Mouse (Mus musculus): ENCODE data around the gene Acaa1a.

Acaa1a gene

GRCm38 (mm10) chr9:119339558-119340211, at the start of gene Acaa1a:
TSS of gene Acaa1a (plus strand) at chr9:119339676.
- DNase-seq (ENCODE audit: low spot score) = peak; percentile 69

GRCm38 (mm10) chr9:119290791-119291190, 48.7 kb upstream of the Acaa1a start:
- DNase-seq (ENCODE audit: low spot score) = no peak

DNA sequence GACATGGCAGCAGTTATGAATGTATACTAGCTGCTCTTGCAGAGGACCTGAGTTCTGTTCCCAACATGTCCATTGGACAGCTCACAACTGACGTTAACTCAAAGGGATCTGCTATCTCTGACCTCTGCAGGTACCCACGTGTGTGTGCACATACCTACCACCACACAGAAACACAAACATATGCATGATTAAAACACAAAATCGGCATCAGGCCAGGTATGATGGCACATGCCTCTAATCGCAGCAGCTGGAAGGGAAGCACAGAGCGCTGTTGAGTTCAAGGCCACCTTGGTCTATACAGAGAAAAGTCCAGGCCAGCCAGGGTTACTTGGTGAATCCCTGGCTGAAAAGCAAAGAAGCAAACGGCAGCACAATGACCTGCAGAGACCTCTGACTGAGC, 41.8 kb upstream of the Acaa1a start:
- no peak for DNase-seq (ENCODE audit: low spot score)

DNA sequence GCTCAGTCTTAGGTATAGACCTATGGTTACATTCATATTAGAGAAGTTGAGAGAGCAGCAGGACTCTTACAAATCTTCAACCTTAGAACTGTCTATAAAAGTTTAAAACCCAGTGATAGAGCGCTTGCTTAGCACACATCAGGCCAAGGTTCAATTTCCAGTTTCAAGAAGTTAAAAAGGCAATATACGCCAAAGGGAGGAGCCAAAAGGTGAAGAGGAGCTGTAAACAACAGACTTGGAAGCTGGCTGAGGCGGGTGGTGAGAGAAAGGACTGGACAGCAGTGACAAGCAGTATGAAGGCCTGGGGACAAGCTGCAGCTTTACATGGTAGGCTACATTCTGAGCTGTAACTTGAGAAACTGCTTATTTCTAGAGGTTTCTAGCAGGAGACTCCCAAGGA, 40.9 kb upstream of the Acaa1a start:
- no peak for DNase-seq (ENCODE audit: low spot score)

DNA sequence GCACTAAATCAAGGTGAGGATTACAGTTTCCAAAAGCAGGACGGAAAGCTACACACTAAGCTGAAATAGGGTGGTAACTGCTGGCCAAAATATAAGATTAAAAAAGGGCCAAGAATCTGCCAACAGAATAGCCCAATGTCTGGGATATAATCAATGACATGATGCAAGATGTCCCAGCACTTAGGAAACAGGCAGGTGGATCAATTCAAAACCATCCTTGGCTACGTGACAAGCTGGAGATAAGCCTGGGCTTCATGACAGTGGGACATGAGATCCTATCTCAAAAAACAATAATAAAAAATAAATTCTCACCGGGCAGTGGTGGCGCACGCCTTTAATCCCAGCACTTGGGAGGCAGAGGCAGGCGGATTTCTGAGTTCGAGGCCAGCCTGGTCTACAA, 33.6 kb upstream of the Acaa1a start:
- DNase-seq (ENCODE audit: low spot score) = no peak

GRCm38 (mm10) chr9:119309067-119309466, 30.4 kb upstream of the Acaa1a start:
- no peak for DNase-seq (ENCODE audit: low spot score)

- DNase-seq (ENCODE audit: low spot score) = no peak
Observed at GRCm38 (mm10) chr9:119313096-119313495, 26.4 kb upstream of the Acaa1a start.

- DNase-seq (ENCODE audit: low spot score) = no peak
Observed at GRCm38 (mm10) chr9:119318891-119319290, 20.6 kb upstream of the Acaa1a start.

GRCm38 (mm10) chr9:119320446-119320845, 19.0 kb upstream of the Acaa1a start:
- no peak for DNase-seq (ENCODE audit: low spot score)

DNA sequence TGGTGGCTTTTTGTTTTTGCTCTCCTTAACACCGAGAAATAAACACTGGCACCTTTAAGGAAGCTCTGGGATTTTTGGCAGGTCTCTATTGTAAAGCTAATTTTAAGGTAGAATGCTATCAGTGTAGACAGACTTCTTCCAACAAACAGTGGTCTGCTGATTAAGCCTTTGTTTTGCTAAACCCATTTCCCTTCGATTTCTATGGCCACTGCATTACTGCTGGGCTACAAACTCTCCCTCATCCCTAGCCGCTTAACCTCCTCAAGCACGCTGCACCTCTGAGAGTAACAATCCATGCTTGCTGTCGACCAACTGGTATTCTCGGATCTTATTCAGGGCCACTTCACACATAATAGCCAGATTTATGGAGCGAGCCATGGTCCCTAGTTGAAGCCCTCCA, 18.5 kb upstream of the Acaa1a start:
- no peak for DNase-seq (ENCODE audit: low spot score)

DNA sequence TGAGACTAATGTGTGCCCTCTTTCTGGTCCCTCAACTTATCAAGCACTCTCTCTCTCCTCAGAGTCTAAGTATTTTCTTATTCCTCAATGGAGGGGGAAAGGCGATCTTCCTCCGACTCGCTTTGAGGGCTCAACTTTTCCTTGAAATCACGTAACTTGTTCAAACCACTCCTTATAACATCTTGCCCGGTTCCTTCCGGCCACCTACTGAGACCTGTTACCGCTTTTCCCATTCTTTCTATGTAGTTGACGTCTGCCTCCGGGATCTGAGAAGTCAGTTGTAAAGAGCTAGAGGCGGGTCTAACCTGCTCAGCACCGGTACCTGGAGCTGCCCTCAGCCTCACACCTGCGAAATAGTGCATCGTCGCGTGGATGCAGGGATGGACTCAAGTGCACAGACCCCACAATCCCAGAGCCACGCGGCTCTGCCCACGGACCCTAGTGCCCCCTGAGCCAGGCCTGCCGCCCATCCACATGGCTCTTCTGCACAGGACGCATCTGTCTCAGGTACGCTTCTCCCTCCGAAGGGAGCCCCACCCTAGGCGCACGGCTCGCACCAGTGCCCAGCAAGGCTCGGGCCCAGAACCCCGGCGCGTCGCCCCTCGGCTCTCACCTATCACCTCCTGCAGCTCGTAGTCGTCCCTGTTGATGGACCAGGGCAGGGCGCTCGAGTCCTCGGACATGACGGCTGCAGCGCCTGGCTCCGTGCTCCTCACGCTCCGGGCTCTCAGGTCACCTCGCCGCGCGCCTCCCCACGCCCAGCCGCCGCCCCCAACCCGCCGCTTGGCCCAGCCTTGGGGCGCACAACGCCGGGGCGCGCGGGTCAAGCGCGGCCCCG, 17.9 kb upstream of the Acaa1a start:
- no peak for DNase-seq (ENCODE audit: low spot score)

- peak; percentile 96 for DNase-seq (ENCODE audit: low spot score)
Observed at GRCm38 (mm10) chr9:119322289-119323259, 16.9 kb upstream of the Acaa1a start, which contains the start of gene Oxsr1. TSS of gene Oxsr1 (minus strand) at chr9:119322427.

- DNase-seq (ENCODE audit: low spot score) = no peak
Observed at GRCm38 (mm10) chr9:119323260-119323645, 16.2 kb upstream of the Acaa1a start.

DNA sequence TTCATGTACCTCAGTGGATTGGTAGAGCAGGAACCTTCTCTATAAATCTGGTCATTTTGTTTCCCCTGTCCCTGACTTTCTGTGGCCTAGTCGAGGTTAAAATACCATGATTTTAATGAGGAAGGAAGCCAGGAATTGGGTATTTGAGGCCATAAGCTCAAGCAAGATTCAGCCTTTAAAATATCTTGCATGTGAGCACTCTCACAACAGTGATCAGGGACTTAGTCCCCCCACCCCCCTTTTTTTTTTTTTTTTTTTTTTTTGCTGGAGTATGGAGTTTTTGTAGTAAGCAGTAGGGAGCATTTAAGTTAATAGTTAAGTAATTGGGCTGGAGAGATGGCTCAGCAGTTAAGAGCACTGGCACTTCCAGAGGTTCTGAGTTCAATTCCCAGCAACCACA, 15.3 kb upstream of the Acaa1a start:
- no peak for DNase-seq (ENCODE audit: low spot score)

GRCm38 (mm10) chr9:119328488-119328887, 11.0 kb upstream of the Acaa1a start:
- no peak for DNase-seq (ENCODE audit: low spot score)

DNA sequence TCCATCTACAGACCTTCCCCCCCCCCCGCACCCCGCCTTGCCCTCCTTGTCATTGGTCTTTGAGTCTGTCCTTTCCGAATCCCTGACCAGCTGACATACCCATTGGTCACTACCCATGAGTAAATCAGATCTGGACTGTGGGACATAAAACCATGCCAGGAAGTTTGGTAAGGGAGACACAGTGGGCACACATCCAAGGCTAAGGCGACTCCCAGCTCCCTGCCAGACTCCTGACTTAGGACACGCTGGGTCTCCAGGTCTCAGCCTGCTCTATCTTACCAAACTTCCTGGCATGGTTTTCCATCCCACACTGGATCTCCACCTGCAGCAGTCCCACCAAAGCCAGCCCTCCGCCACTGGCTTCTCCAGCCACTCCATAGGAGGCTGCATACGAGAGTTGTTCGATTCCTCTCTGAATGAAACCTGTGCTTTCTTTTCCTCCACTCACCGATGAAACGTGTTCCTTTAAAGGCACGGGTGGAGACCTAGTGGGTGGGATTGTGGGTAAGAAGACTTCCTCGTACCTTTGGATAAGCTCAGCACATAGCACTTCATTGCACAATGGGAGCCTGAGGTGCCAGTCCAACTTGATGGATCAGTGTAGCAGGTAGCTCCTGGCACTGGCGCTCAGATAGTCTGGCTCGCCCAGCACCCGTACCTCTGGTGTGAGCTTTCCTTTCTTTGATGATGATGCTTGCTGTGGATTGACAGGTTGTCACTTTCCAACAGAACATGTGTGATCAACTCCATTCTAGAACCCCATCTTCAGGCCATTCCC, 9.1 kb upstream of the Acaa1a start:
- DNase-seq (ENCODE audit: low spot score) = no peak

DNA sequence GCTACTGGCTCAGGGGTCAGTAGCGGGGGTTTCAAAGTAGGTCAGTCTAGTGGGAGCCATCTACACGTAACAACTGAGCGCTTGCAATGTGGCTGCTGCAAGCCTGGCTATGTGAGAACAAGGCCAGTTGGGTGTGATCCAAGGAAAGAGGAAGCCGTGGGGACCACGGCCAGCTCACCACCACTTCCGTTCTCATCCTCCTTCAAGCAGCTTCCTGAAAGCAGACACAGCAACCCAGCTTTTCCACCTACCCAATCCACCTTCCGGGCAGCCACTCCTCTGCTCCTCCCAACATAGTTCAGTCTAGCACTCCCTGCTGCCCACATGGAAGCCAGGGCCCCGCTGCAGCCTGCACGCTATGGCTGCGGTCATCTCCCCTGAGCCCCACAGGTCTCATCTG, 5.2 kb upstream of the Acaa1a start:
- DNase-seq (ENCODE audit: low spot score) = no peak

DNA sequence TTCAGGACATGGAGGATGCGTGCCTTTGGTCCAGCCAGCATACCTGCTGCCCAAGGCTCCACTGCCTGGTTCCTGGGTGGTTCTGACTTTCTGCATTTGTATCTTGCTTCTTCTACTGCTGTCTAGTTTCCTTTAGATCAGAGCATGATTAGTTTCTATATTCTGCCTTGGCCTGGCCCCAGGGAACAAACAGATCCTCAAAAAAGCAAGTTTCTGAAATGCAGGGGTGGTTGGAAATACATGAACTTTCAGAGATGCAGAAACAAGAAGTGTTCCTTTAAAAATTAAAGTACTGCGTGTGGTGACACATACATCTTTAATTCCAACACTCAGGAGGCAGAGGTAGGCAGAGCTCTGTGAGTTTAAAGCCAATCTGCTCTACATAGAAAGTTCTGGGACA, 4.6 kb upstream of the Acaa1a start:
- DNase-seq (ENCODE audit: low spot score) = no peak

GRCm38 (mm10) chr9:119335571-119335970, 3.9 kb upstream of the Acaa1a start:
- no peak for DNase-seq (ENCODE audit: low spot score)

DNA sequence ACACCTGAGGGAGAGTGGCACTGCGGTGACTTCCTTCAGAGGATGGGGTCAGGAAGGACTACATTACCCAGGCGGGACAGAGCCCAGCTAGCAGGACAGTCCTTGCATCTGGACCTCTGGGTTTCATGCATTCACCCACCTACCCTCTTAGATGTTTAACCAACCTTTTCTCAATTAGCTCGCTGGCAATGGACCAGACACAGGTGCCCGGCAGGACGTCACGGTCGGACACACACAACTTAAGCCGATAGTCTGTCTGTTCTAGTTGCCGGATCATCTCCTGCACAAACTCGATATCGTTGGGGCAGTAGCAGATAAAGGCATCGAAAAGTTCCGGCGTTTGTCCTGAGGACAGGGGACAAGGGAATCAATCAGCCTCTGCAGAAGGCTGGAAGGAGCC, 1.6 kb upstream of the Acaa1a start:
- no peak for DNase-seq (ENCODE audit: low spot score)

GRCm38 (mm10) chr9:119338350-119338749, 1.1 kb upstream of the Acaa1a start:
- DNase-seq (ENCODE audit: low spot score) = no peak

- DNase-seq (ENCODE audit: low spot score) = no peak
Observed at GRCm38 (mm10) chr9:119339106-119339505, 370 bp upstream of the Acaa1a start.

Data from spleen, adult 12 weeks (tissue).